Mouse (Mus musculus): ENCODE results near the gene Xrn1. TPM values are rescaled to one million over a fixed set of nuclear protein-coding genes. Genes with fewer than 3 reads are reported as not detected.
"Not testable (repeated sequence)": the region's sequence is repeated elsewhere in the genome, so short reads cannot be mapped to it uniquely, and the experiment has no call there.

The Xrn1 gene
- polyA plus RNA-seq, 1 experiment from 2014 or later: 10.3 TPM

DNA sequence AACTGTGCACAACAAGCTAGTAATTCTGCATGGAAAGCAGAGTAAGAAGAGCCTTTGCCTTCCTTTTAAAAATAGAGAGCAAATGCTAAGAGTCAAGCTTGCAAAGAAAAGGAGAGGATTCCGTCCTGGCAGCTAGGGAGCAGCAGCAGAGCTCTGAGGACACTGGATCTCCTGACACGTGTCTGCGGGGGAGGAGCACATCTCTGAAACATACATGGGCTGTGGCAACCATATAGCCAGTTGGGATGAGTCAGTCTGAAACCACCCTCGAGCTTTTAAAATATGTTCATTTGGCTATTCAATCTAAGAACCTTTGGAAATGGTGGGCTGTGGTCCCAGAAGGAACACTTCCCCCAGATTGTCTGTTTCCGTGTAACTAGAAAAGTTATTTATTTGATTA, 100.3 kb downstream of the Xrn1 start:
- Histone ChIP-seq H3K4me2 (no peak overlapping the region), H3K36me3 (peaks cover 87% of the 10 kb centered on the region), H3K27ac (replicated peaks) (no peak overlapping the region), H3K4me1 (0 out of 2 replicates have a peak, but pooled peaks cover 2% of the 10 kb centered on the region), H3K9me3 (peaks cover 5% of the 10 kb centered on the region; the same call in 1 of the 2 replicates), H3K27me3 (replicated peaks) (no peaks in the 10 kb centered on the region), H3K4me3 (no peak overlapping the region), H3K9ac (no peak overlapping the region)
- no peak for ATAC-seq (ENCODE audit: extremely low read depth, insufficient number of reproducible peaks, low FRiP score, low TSS enrichment)
- 83% methylated on average over 5 of the region's 5 CpGs for WGBS

DNA sequence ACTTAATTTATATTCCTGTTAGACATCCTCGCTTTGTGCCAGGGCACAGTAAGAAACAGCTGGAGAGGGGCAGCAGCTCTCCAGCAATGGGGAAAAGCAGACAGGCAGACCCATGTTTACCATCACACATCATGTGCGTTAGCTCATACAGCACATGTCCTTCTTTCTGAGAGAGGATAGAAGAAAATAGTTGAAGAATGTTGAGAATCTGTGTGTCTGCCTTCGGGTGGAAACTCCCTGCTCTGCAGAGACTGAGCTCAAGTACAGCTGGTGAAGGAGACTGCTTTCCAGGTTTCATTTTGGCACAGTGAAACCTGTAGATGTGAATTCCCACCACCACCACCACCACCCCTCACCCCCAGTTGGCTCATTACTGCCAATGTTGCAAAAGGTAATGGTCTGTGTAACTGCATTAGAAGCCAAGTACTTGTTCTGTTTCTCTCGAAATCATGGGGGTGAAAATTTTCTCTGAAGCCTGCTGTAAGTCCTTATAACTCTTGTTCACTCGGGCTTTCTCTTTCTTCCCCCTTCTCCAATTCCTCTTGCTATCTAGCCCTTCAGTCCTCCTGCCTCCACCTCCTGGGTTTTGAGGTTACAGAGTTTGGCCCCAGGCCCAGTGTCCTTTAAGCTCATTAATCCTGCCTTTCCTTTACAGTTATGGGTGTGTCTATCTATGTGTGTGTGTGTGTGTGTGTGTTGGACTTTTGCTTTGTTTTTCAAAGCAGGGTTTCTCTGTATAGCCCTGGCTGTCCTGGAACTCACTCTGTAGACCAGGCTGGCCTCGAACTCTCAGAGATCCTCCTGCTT, 102.1 kb downstream of the Xrn1 start:
- Histone ChIP-seq H3K4me3 (no peak overlapping the region), H3K27ac (replicated peaks) (no peak overlapping the region), H3K9ac (no peak overlapping the region), H3K4me2 (no peak overlapping the region), H3K9me3 (no peaks in the 10 kb centered on the region), H3K4me1 (0 out of 2 replicates have a peak, but pooled peaks cover 2% of the 10 kb centered on the region), H3K27me3 (replicated peaks) (no peaks in the 10 kb centered on the region), H3K36me3 (peaks cover 70% of the 10 kb centered on the region)
- WGBS: 74% methylated on average over 6 of the region's 6 CpGs
- no peak for ATAC-seq (ENCODE audit: extremely low read depth, insufficient number of reproducible peaks, low FRiP score, low TSS enrichment)

DNA sequence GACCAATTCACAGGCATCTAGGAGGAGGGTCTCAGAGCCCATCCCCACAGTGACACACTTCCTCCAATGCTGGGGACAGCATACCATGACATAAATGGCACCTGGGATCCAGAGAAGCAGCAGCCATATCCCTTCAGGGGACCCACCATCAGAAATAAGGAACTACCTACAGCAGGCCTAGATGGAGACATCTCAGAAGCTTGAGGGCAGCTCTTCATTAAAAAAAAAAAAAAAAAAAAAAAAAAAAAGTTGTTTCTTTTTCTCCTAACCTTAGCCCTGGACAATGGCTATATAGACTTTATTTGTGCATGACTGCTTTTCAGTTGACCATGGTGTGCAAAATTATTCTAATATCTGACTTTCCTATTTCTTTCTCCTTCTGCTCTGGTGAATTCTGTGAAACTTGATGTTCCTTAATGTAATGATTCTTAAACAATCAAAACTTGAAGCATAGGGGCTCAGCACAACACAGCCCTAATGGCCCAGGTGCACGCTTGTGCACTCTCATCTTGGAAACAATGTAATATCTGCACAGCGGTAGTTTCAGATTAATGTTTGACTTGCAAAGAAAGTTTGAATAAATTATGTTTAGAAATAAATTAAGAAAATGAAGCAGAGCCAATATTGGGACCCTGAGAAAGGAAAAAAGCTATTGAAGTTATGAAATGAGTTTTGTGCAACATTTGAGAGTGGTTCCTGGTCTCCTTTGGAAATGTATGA, 108.7 kb downstream of the Xrn1 start:
- Histone ChIP-seq H3K36me3 (peaks cover 10% of the 10 kb centered on the region), H3K9me3 (no peaks in the 10 kb centered on the region), H3K9ac (no peak overlapping the region), H3K4me2 (no peak overlapping the region), H3K4me3 (no peak overlapping the region), H3K27me3 (replicated peaks) (no peaks in the 10 kb centered on the region), H3K27ac (replicated peaks) (no peak overlapping the region), H3K4me1 (no peaks in the 10 kb centered on the region)
- no peak for ATAC-seq (ENCODE audit: extremely low read depth, insufficient number of reproducible peaks, low FRiP score, low TSS enrichment)
- 87% methylated on average over 2 of the region's 2 CpGs for WGBS

DNA sequence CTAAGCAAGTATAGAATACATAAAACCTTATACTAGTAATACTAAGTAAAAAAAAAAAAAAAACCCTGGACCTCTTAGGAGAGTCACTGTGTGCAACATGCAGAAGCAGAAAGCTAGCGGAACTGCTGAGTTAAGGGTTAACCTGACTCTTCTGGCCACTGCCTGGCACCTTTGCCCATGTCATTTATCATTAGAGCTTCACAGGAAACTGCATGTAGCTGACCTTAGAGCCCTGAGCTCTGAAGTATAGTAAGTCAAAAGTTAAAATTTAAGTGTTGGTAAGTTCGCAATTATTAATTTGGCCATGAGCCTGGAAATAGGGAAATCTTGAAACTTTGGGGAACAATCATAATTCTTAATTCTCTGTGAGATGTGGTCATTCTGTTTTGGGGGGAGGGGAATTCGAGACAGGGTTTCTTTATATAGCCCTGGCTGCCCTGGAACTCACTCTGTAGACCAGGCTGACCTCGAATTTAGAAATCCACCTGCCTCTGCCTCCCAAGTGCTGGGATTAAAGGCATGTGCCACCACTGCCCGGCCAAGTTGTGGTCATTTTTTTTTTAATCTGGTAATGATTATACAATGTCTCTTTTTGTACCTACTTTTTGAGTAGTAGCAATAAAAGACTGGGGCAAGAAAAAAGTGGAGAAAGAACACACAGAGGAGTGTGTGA, 109.4 kb downstream of the Xrn1 start:
- H3K9ac ChIP-seq: no peak overlapping the region
- whole genome bisulfite sequencing: 76% methylated on average over 5 of the region's 5 CpGs
- no peaks in the 10 kb centered on the region for H3K4me1 ChIP-seq
- H3K27ac ChIP-seq (replicated peaks): no peak overlapping the region
- H3K4me3 ChIP-seq: no peak overlapping the region
- H3K4me2 ChIP-seq: no peak overlapping the region
- no peaks in the 10 kb centered on the region for H3K9me3 ChIP-seq
- H3K27me3 ChIP-seq (replicated peaks): no peaks in the 10 kb centered on the region
- peaks cover 3% of the 10 kb centered on the region for H3K36me3 ChIP-seq
- no peak for ATAC-seq (ENCODE audit: extremely low read depth, insufficient number of reproducible peaks, low FRiP score, low TSS enrichment)

DNA sequence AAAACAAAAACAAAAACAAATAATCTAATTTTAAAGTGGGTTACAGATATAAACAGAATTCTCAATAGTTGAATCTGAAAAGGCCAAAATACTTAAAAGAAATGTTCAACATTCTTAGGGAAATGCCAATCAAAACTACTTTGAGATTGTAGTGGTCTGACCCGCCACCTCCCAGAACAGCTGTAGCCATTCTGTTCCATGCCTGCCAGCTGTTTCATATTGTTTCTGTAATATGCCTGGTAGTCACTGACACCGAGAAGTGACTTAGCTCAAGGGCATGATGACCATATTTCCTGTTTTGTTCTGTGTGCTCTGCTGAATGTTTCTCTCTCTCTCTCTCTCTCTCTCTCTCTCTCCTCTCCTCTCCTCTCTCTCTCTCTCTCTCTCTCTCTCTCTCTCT, 112.9 kb downstream of the Xrn1 start:
- no peak for ATAC-seq (ENCODE audit: extremely low read depth, insufficient number of reproducible peaks, low FRiP score, low TSS enrichment)
- no peaks in the 10 kb centered on the region for H3K4me1 ChIP-seq
- no peak overlapping the region for H3K27ac ChIP-seq (replicated peaks)
- no peak overlapping the region for H3K4me2 ChIP-seq
- no peaks in the 10 kb centered on the region for H3K27me3 ChIP-seq (replicated peaks)
- H3K4me3 ChIP-seq: no peak overlapping the region
- no peak overlapping the region for H3K9ac ChIP-seq
- peaks cover 10% of the 10 kb centered on the region; the same call in 1 of the 2 replicates for H3K9me3 ChIP-seq
- no peaks in the 10 kb centered on the region for H3K36me3 ChIP-seq
- WGBS: 53% methylated on average over 2 of the region's 2 CpGs

DNA sequence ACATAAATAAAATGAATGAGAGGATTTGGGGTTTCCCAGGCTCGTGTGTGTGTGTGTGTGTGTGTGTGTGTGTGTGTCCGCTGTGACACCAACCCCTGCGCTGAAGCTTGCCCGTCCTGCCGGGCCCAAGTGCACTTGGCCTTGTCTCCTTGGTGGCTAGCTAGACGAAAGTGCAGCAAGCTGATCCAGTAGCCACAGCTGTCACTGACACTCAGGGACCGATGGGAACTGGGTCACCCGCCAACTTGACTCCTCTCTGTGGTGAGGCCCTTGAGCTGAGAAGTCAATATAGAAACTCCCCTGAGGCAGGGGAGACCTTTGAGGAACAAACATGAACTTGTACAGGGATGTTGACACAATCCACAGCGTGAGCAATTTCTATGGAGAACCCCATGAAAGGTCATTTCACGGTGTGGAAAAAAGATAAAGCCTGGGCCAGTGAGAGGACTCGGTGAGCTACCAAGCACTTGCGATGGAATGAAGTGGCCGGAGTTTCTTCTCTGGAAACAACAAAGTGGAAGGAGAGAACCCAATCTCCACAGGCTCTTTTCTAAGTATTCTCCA, 124.3 kb downstream of the Xrn1 start:
- Histone ChIP-seq H3K36me3 (no peaks in the 10 kb centered on the region), H3K4me3 (no peak overlapping the region), H3K4me2 (no peak overlapping the region), H3K27ac (replicated peaks) (no peak overlapping the region), H3K9ac (no peak overlapping the region), H3K4me1 (no peaks in the 10 kb centered on the region), H3K27me3 (replicated peaks) (no peaks in the 10 kb centered on the region), H3K9me3 (peaks cover 4% of the 10 kb centered on the region; the same call in 1 of the 2 replicates)
- WGBS: 87% methylated on average over 13 of the region's 13 CpGs
- ATAC-seq (ENCODE audit: extremely low read depth, insufficient number of reproducible peaks, low FRiP score, low TSS enrichment): no peak

DNA sequence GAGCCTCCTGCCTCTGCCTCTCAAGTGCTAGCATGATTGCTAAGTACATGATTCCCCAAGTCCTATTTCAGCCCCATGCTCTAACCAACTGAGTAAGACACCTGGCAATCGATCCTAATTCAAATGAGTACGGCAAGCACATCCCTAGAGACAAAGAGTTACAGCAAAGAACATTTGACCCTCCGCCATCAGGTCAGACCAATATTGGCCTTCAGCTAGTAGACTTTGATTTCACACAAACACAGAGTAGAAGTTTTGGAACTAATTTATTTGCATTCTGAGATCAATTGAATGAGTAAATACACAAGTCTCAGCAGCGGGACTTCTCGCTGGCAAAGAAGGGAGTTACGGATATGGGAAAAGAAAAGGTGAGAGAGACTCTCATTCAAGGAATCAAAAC, 130.7 kb downstream of the Xrn1 start:
- Histone ChIP-seq H3K27me3 (replicated peaks) (no peaks in the 10 kb centered on the region), H3K4me3 (no peak overlapping the region), H3K9ac (no peak overlapping the region), H3K4me2 (no peak overlapping the region), H3K9me3 (no peaks in the 10 kb centered on the region), H3K36me3 (no peaks in the 10 kb centered on the region), H3K27ac (replicated peaks) (no peak overlapping the region), H3K4me1 (no peaks in the 10 kb centered on the region)
- 85% methylated on average over 6 of the region's 6 CpGs for WGBS
- no peak for ATAC-seq (ENCODE audit: extremely low read depth, insufficient number of reproducible peaks, low FRiP score, low TSS enrichment)

DNA sequence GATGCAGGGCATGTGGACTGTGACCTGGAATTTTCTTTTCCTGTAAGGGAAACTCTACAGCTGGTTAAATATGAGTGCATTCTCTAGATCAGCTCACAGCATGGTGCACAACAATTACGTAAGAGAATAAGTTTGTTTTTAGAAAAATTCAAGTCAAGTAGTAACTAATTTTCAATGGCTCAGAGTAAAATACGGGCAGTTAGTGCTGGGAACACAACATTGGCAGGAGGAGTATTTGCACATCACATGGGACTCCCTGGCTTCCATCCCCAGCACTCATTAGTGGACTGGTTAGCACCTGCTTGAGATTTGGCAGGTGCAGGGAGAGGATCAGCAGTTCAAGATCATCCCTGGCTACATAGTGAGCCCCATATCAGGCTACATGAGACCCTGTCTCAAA, 133.1 kb downstream of the Xrn1 start:
- Histone ChIP-seq H3K27me3 (replicated peaks) (no peaks in the 10 kb centered on the region), H3K4me1 (no peaks in the 10 kb centered on the region), H3K4me3 (no peak overlapping the region), H3K36me3 (no peaks in the 10 kb centered on the region), H3K27ac (replicated peaks) (no peak overlapping the region), H3K9ac (no peak overlapping the region), H3K4me2 (no peak overlapping the region), H3K9me3 (no peaks in the 10 kb centered on the region)
- 78% methylated on average over 2 of the region's 2 CpGs for WGBS
- ATAC-seq (ENCODE audit: extremely low read depth, insufficient number of reproducible peaks, low FRiP score, low TSS enrichment): no peak

DNA sequence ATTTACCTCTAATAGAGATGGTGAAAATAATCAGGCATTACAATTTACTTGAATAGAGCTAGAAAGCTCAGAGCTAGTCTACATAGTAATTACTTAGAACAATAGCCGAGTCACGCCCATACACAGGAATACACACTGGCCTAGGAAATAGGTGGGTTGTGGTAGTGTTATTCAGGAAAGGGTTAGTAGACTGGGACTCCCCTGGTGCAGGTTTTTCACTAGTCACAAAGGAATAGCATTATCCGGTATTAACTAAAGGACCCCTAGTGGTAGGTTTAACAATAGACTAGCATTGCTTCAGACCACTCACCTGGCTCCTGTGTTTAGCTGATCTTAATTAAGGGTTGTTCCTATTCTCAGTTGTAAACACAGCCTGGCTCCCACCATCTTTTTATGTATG, 133.9 kb downstream of the Xrn1 start:
- H3K4me3 ChIP-seq; H3K9ac ChIP-seq; ATAC-seq (ENCODE audit: extremely low read depth, insufficient number of reproducible peaks, low FRiP score, low TSS enrichment); H3K4me1 ChIP-seq; H3K4me2 ChIP-seq; H3K27me3 ChIP-seq (replicated peaks); H3K27ac ChIP-seq (replicated peaks); H3K9me3 ChIP-seq; H3K36me3 ChIP-seq: not testable (repeated sequence)
- 76% methylated on average over 3 of the region's 3 CpGs for WGBS

DNA sequence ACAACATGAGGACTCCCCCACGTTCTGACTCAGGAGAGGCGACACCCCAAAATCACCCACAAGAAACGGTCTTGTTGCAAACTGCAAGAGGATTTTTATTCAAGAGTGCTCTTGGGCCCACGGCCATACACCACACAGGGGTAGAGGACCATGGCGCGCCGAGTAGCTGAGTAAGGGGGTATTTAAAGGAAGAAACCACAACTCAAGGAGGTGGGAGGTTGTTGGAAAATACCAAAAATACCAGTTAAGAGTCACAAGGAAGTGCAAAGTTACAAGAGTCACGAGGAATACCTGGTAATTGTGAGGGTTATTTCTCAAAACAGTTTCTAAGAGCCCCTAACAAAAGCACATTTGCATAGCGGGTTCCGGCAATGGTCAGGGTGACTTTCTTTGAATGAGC, 138.1 kb downstream of the Xrn1 start:
- not testable (repeated sequence) for H3K4me3 ChIP-seq; H3K27me3 ChIP-seq (replicated peaks); ATAC-seq (ENCODE audit: extremely low read depth, insufficient number of reproducible peaks, low FRiP score, low TSS enrichment); H3K4me1 ChIP-seq; H3K27ac ChIP-seq (replicated peaks); H3K4me2 ChIP-seq; H3K36me3 ChIP-seq; H3K9ac ChIP-seq
- 80% methylated on average over 10 of the region's 10 CpGs for WGBS
- H3K9me3 ChIP-seq: peaks cover 12% of the 10 kb centered on the region

DNA sequence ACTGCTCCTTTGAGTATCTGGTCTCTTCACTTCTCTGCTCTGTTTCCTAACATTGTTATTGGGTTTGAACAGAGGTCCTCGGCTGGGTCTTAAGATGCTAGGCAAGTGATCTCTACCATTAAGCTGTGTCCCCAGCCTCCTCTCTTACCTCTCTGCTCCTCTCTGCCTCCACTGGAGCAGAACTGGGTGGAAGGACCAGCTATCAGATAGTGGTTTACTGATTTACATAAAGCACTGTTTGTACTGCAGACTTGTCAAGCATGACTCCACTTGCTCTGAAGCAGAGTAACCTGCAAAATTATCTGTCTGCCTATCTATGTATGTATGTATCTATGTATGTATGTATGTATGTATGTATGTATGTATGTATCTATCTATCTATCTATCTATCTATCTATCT, 138.7 kb downstream of the Xrn1 start:
- no peak overlapping the region for H3K4me2 ChIP-seq
- no peak for ATAC-seq (ENCODE audit: extremely low read depth, insufficient number of reproducible peaks, low FRiP score, low TSS enrichment)
- peaks cover 15% of the 10 kb centered on the region for H3K9me3 ChIP-seq
- no peak overlapping the region for H3K9ac ChIP-seq
- no peaks in the 10 kb centered on the region for H3K27me3 ChIP-seq (replicated peaks)
- no peaks in the 10 kb centered on the region for H3K4me1 ChIP-seq
- no peak overlapping the region for H3K27ac ChIP-seq (replicated peaks)
- H3K36me3 ChIP-seq: no peaks in the 10 kb centered on the region
- no peak overlapping the region for H3K4me3 ChIP-seq
- WGBS: 82% methylated on average over 1 of the region's 1 CpGs
